Mouse (Mus musculus) T-helper 1 cell (primary cell): ENCODE results near the gene Spata45.

ENCODE experiments used
- in situ Hi-C: fragments of 300-600 bp; cut with MboI, MseI; formaldehyde crosslinking; loops from one replicate; pipeline ENCODE4 v1.15.1; 2025; ENCODE audit warnings: high pct_unique_total_duplicates

Spata45 gene

GRCm38 (mm10) chr1:191083230-191083629, 46.8 kb downstream of the Spata45 start:
- in situ Hi-C loops, result loop anchor here (10.0 kb wide), 1 partner anchor 138 kb away; no protein-coding TSS in a partner anchor

DNA sequence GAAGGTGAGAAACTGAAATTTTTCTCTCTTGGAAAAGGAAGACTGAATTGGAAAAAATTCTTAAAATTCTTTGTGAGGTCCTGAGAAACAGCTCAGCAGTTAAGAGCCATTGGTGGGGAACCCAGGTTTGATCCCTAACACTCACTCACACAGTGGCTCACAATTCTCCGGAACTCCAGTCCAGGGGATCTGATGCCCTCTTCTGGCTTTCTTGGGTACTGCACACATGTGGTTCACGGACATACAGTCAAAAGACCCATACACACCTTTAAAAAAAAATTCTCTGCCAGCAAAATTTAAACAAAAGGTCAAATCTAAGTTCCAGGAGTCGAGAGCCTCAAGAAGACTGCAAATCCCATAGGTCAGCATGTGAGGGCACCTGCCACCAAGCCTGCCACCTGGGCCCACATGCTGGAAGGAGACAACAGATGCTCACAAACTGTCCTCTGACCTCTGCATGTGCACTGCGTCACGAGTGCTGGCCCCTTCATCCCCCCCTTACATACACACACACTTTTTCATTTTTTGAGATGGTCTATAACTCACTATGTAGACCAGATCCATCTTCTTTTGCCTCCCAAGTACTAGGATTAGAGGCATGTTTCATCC, 48.6 kb downstream of the Spata45 start:
- in situ Hi-C loops, result loop anchor here (5.0 to 10.0 kb wide), 2 partner anchors 42 to 140 kb away; no protein-coding TSS in a partner anchor

- in situ Hi-C loops, result loop anchor here (5.0 to 10.0 kb wide), 2 partner anchors 42 to 141 kb away; no protein-coding TSS in a partner anchor
These were observed 49.2 kb downstream of the Spata45 start for GRCm38 (mm10) chr1:191085597-191085996.

DNA sequence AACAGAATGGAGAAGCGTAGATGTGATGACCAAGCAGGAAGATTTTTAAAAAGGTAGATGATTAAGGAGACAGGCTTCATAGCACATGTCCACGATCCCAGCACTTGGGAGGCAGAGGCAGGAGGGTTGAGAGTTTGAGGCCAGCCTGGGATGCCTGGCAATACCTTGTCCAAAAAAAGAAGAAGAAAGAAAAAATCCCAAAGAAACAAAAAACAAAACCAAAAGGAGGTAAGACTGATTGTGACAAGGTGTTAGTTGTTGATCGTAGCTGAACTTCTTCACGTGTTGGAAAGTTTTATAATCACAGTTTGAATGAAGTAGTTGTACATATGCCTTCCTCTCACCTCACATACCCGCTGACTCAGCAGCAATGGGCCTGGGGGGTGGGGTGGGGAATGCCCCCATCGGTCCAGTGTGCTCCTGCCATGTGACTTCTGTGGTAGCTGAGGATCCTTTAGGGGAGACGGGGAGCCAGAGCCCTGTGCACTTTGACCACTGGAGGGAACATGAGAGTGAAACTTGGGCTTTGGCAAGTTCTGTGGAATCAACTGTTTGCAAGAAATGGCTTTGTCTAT, 50.0 kb downstream of the Spata45 start:
- in situ Hi-C loops, result loop anchor here (5.0 to 10.0 kb wide), 2 partner anchors 41 to 142 kb away; no protein-coding TSS in a partner anchor

DNA sequence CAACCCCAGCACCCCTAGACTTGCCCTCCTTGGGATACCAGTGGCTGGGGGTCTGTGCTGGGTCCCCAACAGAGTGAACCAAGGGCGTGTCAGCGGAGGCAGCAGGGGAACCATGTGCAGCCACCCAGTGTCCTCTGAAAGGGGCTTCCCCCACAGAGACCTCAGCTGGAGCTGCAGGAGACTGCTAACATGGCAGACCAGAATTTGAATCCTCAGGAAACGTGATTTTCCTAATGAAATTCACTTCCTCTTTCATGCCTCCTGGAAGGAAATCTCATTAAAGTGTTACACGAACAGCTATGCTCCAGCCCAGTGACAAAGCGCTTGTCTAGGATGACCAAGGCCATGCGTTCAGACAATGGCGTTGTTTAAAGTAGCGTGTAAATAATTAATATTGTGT, 50.5 kb downstream of the Spata45 start:
- in situ Hi-C loops, result loop anchor here (5.0 to 10.0 kb wide), 2 partner anchors 40 to 142 kb away; no protein-coding TSS in a partner anchor

DNA sequence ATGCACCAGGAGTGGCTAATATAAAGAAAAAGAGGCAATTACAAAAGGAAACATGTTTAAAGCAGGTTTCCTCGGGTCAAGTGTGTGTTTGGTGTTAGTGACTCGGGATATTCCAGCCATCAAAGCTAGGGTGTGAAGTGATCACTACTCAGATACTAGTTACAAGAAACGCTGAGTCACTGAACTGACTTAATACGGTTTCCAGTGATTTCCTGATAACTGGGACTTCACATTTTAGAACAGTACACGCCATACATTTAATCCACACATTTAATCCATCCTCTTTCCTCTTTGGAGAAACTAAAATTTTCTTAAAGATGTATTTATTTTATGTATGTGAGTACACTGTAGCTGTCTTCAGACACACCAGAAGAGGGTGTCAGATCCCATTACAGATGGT, 51.5 kb downstream of the Spata45 start:
- in situ Hi-C loops, result loop anchor here (5.0 to 10.0 kb wide), 2 partner anchors 39 to 143 kb away; no protein-coding TSS in a partner anchor

- in situ Hi-C loops, result loop anchor here (5.0 to 10.0 kb wide), 2 partner anchors 38 to 145 kb away; no protein-coding TSS in a partner anchor
These were observed 52.9 kb downstream of the Spata45 start for GRCm38 (mm10) chr1:191089355-191089754.

- in situ Hi-C loops, result loop anchor here (5.0 kb wide), 1 partner anchor 190 kb away; no protein-coding TSS in a partner anchor
These were observed 55.6 kb downstream of the Spata45 start for GRCm38 (mm10) chr1:191092050-191092449.
